Mouse (Mus musculus): ENCODE measurements at regions not wholly inside any gene's neighbourhood (a gene's known extent, or its start where the extent isn't known, plus 50 kb on each side); places are given as distances from the start of the nearest gene placed in this dataset.
"Not testable (repeated sequence)": the region's sequence is repeated elsewhere in the genome, so short reads cannot be mapped to it uniquely, and the experiment has no call there.

GRCm38 (mm10) chrX:50675356-50675755, 165.5 kb upstream of the Stk26 start:
- DNase-seq (ENCODE audit: extremely low spot score): peak; percentile 19

GRCm38 (mm10) chrX:50657835-50658565, 182.8 kb upstream of the Stk26 start:
- peak; percentile 70 for DNase-seq (ENCODE audit: extremely low spot score)

- DNase-seq (ENCODE audit: extremely low spot score): no peak
These were observed 183.5 kb upstream of the Stk26 start for GRCm38 (mm10) chrX:50657180-50657834.

GRCm38 (mm10) chrX:50655380-50655779, 185.5 kb upstream of the Stk26 start:
- not testable (repeated sequence) for DNase-seq (ENCODE audit: extremely low spot score)

- no peak for DNase-seq (ENCODE audit: extremely low spot score)
These were observed 199.5 kb upstream of the Stk26 start for GRCm38 (mm10) chrX:50641347-50641746.

- no peak for DNase-seq (ENCODE audit: extremely low spot score)
These were observed 205.2 kb upstream of the Stk26 start for GRCm38 (mm10) chrX:50635634-50636033.

- peak; percentile 80 for DNase-seq (ENCODE audit: extremely low spot score)
These were observed 205.8 kb upstream of the Stk26 start for GRCm38 (mm10) chrX:50634842-50635615.

- DNase-seq (ENCODE audit: extremely low spot score): no peak
These were observed 204.2 kb upstream of the Olfr1324 start for GRCm38 (mm10) chrX:50632536-50632935.

GRCm38 (mm10) chrX:50625336-50625735, 197.0 kb upstream of the Olfr1324 start:
- DNase-seq (ENCODE audit: extremely low spot score): no peak

- no peak for DNase-seq (ENCODE audit: extremely low spot score)
These were observed 194.7 kb upstream of the Olfr1324 start for GRCm38 (mm10) chrX:50622984-50623455.

- no peak for DNase-seq (ENCODE audit: extremely low spot score)
These were observed 192.6 kb upstream of the Olfr1324 start for GRCm38 (mm10) chrX:50620909-50621308.

- no peak for DNase-seq (ENCODE audit: extremely low spot score)
These were observed 191.6 kb upstream of the Olfr1324 start for GRCm38 (mm10) chrX:50619919-50620318.

GRCm38 (mm10) chrX:50618936-50619335, 190.6 kb upstream of the Olfr1324 start:
- DNase-seq (ENCODE audit: extremely low spot score): no peak

- not testable (repeated sequence) for DNase-seq (ENCODE audit: extremely low spot score)
These were observed 188.6 kb upstream of the Olfr1324 start for GRCm38 (mm10) chrX:50616920-50617319.

GRCm38 (mm10) chrX:50614874-50615273, 186.6 kb upstream of the Olfr1324 start:
- not testable (repeated sequence) for DNase-seq (ENCODE audit: extremely low spot score)

GRCm38 (mm10) chrX:50614367-50614766, 186.1 kb upstream of the Olfr1324 start:
- not testable (repeated sequence) for DNase-seq (ENCODE audit: extremely low spot score)

GRCm38 (mm10) chrX:50611765-50612591, 183.7 kb upstream of the Olfr1324 start:
- DNase-seq (ENCODE audit: extremely low spot score): no peak

- not testable (repeated sequence) for DNase-seq (ENCODE audit: extremely low spot score)
These were observed 179.8 kb upstream of the Olfr1324 start for GRCm38 (mm10) chrX:50608141-50608540.

GRCm38 (mm10) chrX:50607636-50608035, 179.3 kb upstream of the Olfr1324 start:
- DNase-seq (ENCODE audit: extremely low spot score): no peak

- not testable (repeated sequence) for DNase-seq (ENCODE audit: extremely low spot score)
These were observed 177.2 kb upstream of the Olfr1324 start for GRCm38 (mm10) chrX:50605517-50605916.

- not testable (repeated sequence) for DNase-seq (ENCODE audit: extremely low spot score)
These were observed 176.7 kb upstream of the Olfr1324 start for GRCm38 (mm10) chrX:50604995-50605394.

All from embryo, embryonic 9.5 days (tissue).